Mouse (Mus musculus): ENCODE measurements around the gene Ppy.
A peak's percentile ranks its signal among the peaks of the same experiment; 100 is the strongest.

Ppy gene

DNA sequence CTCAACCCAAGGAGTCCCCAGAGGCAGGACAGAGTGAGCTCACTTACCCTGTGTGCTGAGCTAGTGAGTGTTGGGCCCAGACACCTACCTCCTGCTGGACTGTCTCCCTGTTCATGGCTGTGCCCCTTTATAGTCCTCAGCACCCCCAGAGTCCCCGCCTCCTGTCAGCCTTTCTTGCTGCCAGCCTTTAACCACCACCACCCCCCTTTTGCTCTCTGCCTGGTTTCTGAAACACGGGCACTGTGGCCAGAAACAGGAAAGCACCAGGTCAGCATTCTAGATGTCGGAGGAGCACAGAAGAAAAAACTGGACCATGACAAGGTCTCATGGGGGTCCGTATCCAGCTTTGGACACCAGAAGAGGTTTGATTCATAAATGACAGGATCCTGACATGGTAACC lies at the start of gene Ppy:
TSS of gene Ppy (minus strand) at position 101 of the 400 bp plus-strand sequence.
- no peak for DNase-seq

DNA sequence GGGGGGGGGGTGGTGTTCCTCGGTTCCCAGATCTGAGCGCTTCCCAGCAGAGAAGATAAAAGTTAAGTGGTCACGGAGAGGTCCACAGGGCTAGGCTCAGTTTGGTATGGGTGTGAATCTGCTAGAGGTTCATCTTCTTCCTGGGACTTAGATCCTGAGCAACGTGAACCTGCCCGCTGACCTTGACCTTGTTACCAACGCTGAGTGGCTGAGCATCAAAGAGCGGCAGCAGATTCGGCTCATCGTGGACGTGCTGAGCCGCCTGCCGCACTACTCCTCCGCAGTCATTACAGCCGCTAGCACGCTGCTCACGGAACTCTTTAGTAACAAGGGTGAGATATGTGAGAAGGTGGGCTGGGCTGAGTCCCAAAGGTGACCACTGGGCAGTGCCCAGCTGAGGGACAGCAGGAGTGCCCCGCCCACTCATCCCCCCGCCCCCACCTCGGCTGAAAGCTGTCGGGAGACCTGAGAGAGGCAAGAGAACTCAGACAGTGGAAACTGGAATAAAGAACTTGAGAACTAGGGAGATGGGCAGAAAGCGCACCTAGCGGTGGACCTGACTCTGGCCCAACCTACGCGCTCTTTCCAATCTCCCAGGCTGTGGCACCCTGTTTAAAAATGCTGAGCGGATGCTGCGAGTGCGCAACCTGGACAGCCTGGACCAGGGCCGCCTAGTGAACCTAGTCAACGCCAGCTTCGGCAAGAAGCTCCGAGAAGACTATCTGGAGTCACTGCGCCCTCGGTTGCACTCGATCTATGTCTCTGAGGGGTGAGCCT lies 46.3 kb upstream of the Ppy start:
- no peak for DNase-seq

- DNase-seq = no peak
These were observed 45.4 kb upstream of the Ppy start for GRCm38 (mm10) chr11:102146531-102146930.

- DNase-seq = no peak
These were observed 44.9 kb upstream of the Ppy start for GRCm38 (mm10) chr11:102146005-102146404.

DNA sequence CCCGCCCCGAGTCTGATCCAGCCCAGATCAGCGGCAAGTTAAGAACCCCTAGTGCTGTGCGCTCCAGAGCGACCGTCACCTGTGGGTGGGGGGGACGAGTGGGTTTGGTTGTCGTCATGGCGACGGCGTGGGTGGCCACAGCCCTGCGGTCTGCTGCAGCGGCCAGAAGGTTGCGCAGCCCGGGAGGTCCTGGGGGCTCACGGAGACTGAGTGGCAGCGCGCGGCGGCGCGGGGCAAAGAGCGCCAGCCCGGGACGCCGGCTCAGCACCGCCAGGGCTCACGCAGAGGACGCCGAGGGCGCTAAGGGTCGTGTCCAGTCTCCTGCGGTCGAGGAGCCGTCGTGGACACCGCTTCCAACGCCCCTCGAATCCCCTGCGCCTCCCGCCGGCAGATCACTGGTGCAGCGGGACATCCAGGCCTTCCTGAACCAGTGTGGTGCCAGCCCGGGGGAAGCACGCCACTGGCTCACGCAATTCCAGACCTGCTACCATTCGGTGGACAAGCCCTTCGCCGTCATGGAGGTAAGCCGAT lies 44.4 kb upstream of the Ppy start, which contains the start of gene Nags:
TSS of gene Nags (plus strand) at position 43 of the 531 bp plus-strand sequence.
- DNase-seq = no peak

DNA sequence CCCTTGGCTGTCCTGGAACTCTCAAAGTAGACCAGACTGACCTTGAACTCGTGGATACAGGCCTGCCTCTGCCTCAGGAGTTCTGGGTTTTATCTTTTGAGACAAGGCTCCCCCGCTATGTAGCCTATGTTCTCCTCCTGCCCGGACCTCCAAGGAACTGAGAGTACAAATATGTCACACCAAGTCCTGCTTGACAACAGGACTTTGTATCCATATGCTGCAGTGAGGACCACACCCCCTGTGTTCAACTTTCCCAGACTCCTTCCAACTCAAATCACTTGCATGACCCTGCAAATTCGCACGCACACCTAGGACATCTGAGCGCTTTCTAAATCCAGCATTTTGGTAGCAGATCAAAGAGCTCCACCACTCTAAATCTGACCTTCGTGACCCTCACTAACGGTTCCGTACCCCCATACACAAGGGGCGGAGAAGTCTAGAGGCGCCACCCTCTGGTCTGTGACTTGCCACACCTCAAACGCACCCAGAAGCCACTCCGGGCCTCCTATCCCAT lies 43.9 kb upstream of the Ppy start:
- no peak for DNase-seq

GRCm38 (mm10) chr11:102142355-102142754 lies 41.2 kb upstream of the Ppy start:
- no peak for DNase-seq

- DNase-seq = no peak
These were observed 39.4 kb upstream of the Ppy start for GRCm38 (mm10) chr11:102140508-102140907.

DNA sequence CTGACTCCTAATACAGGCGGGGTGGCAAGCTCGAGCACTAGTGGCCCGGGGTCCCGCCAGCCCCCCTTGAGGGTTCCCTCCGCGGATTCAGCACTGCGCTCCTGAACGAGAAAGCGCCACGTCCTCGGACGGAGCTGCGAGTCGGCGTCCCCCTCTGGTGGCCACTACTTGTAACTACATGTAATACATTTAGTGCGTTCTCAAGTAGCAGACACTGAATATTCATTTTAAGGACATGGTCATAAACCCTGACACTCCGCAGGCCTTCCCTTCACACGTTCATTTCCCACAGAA lies 37.3 kb upstream of the Ppy start:
- peak; percentile 16 to 29 for DNase-seq

DNA sequence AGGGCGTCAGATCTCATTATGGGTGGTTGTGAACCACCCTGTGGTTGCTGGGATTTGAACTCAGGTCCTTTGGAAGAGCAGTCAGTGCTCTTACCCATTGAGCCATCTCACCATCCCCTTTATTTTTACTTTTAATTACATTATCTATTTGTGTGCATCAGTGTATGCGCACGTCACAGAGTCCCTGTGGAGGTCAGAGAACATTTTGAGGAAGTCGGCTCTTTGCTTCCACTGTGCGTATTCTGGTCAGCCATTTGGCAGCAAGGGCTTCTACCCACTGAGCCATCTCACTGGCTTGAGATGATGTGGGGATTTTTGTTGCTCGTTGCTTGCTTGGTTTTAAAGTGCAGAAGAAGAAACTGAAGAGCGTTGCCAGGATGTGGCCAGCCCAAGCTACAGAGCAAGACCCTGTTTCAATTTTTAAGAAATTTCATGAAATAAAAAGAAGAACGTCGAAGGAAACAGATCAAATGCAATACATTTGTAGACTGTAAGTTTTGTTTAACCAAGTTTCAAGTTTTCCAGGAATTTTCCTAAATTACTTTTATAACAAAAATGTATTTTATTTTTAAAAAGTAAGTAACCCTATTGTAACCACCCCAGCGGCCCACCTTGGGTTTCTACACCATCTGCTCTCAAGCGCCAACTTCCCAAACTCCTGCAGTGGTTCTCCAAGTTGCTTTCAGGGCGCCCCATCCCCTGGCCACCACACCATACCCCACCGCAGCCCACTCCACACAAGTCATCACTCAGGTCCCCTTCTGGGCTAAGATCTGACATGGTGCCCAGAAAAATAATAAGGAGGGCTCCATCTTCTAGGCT lies 36.7 kb upstream of the Ppy start:
- DNase-seq = no peak

DNA sequence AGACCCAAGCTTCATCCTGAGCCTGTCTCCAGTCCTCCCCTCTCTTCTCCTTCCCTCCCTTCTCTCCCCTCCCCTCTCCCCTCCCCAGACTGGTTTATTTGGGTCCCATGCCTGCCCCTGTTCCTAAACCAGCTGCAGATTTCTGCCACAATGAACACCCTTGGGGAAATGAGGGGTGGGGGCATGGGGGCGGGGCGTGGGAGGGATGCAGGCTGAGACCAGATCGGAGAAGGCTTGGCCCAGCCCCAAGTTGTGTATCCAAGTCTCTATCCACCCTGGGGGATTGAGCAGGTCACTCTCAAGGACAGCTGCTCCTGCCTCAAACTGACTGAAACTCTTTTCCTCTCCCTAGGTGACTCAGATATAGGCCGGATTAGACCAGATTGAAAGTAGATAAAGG lies 33.4 kb upstream of the Ppy start:
- DNase-seq = no peak

GRCm38 (mm10) chr11:102117386-102117785 lies 16.3 kb upstream of the Ppy start:
- DNase-seq = no peak

- no peak for DNase-seq
These were observed 15.1 kb upstream of the Ppy start for GRCm38 (mm10) chr11:102116241-102116640.

GRCm38 (mm10) chr11:102111576-102111975 lies 10.5 kb upstream of the Ppy start:
- no peak for DNase-seq

- no peak for DNase-seq
These were observed 6.6 kb upstream of the Ppy start, which contains the start of gene Pyy for GRCm38 (mm10) chr11:102107732-102108131. Gene Pyy (minus strand): TSS chr11:102107832.

DNA sequence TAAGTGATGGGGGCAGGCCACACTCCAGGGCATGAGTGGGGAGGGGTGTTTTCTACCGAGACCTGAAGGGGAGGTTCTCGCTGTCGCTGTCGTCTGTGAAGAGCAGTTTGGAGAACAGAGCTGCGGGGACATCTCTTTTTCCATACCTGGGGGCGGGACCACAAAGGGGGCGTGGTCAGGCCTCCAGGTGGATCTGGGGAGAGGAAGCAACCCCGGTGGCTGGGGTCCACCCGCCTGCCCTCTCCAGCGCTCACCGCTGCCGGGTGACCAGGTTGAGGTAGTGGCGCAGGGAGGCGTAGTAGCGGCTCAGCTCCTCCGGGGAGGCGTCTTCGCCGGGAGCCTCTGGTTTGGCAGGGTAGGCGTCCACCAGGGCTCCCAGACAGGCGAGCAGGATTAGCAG lies 5.8 kb upstream of the Ppy start:
- DNase-seq = no peak

- DNase-seq = no peak
These were observed 1.6 kb upstream of the Ppy start for GRCm38 (mm10) chr11:102102485-102103258.

DNA sequence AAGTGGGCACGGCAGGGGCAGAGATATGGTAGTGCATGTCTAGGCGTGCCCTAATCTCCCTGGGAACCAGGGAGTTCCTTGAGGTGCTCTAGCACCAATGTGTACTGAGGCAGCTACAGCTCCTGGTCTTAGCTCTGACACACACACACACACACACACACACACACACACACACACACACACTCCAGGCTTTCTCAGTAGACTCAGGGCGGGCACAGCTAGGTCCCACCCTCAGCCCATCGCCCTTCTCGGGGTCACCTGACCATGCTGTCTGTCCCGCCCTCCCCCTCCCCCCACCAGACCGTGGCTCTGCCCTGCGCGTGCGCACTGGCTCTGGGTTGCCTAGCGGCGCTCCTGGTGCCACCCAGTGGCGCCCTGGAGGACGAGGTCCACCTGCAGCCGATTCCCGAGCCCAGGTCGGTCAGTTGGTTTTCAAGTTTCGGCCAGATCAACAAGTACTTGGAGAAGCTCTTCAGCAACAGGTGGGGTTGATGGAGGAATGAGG lies 4.2 kb downstream of the Ppy start:
- DNase-seq = peak in 1 of 2 experiments; percentile 7

- no peak for DNase-seq
These were observed 4.7 kb downstream of the Ppy start for GRCm38 (mm10) chr11:102096446-102096845.

DNA sequence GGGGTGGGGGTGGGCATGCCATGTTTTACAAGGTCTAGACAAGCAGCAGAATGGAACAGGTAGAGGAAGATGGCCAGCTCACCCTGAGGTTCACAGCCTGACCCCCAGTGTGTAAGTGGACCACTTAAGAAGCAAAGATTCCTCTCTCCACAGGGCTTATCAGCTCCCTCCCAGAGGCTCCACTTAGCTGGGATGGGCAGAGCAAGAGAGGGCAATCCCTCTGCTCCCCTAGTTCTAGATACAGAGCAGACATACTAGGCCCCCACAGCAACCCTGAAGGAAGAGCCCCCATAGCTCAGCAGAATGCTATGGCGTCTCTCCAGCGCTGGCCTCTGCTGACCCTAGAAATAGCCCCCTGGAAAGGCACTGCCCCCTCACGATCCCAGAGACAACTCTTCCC lies 5.4 kb downstream of the Ppy start:
- DNase-seq = no peak

GRCm38 (mm10) chr11:102089088-102089808 lies 11.9 kb downstream of the Ppy start:
- DNase-seq = no peak
